Mouse (Mus musculus) heart, postnatal 25 days (tissue): ENCODE results near the gene Ccl2. TPM values are rescaled to one million over a fixed set of nuclear protein-coding genes. Genes with fewer than 3 reads are reported as not detected.

Source experiments
- DNase-seq: peaks from one replicate; pipeline ENCODE4 v3.0.0; 2022; ENCODE audit warnings: low spot score
- intact Hi-C: fragments of 180-260 bp; cut with DNase I; formaldehyde crosslinking; loops from one replicate; pipeline ENCODE4 v1.15.1; 2025
- total RNA-seq, 2 experiments: library from RNA; stranded (reverse); gene quantifications; 2 replicates each; pipeline ENCODE4 v1.2.3; 2021

Gene Ccl2
- total RNA-seq, 2 experiments from 2014 or later = 1.2 to 1.3 TPM

- intact Hi-C loops = no loop called here
- DNase-seq = no peak
Measured at GRCm38 (mm10) chr11:82084360-82084759, 49.0 kb downstream of the Ccl2 start.

Other genes with a start within 250 kb of the Ccl2 start
- under 1 TPM; 0.08 TPM for gene 5530401A14Rik, start 174.9 kb upstream of the Ccl2 start, total RNA-seq
- not detected for gene Asic2, start 67.1 kb upstream of the Ccl2 start, total RNA-seq
- gene Gm17268, start 3.0 kb downstream of the Ccl2 start, total RNA-seq = not detected
- under 1 TPM; 0.78 to 0.88 TPM for gene Ccl7, start 10.1 kb downstream of the Ccl2 start, total RNA-seq
- 1 to 10 TPM in 1 of 2 experiments, under 1 TPM in 1; 0.48 to 1.9 TPM for gene Ccl11, start 22.3 kb downstream of the Ccl2 start, total RNA-seq
- under 1 TPM in 1 of 2 experiments, not detected in 1; 0.73 TPM for gene Ccl12, start 66.3 kb downstream of the Ccl2 start, total RNA-seq
- gene Ccl8, start 79.6 kb downstream of the Ccl2 start, total RNA-seq = under 1 TPM in 1 of 2 experiments, not detected in 1; 0.94 TPM